Mouse (Mus musculus): ENCODE data around the gene Olfr1250.
"Not testable (repeated sequence)": the region's sequence is repeated elsewhere in the genome, so short reads cannot be mapped to it uniquely, and the experiment has no call there.

Olfr1250 gene

GRCm38 (mm10) chr2:89661367-89661766, at the start of gene Olfr1250:
Gene Olfr1250, minus strand, starts transcription at chr2:89661467.
- DNase-seq (ENCODE audit: low read depth, low spot score): no peak

GRCm38 (mm10) chr2:89691980-89692379, 30.7 kb upstream of the Olfr1250 start:
- DNase-seq (ENCODE audit: low read depth, low spot score): no peak

GRCm38 (mm10) chr2:89671836-89672235, 10.6 kb upstream of the Olfr1250 start, which contains the start of gene Olfr1251:
Gene Olfr1251, minus strand, starts transcription at chr2:89671936.
- DNase-seq (ENCODE audit: low read depth, low spot score): no peak

- no peak for DNase-seq (ENCODE audit: low read depth, low spot score)
These were observed 26.4 kb downstream of the Olfr1250 start, which contains the start of gene Olfr1249 for GRCm38 (mm10) chr2:89634883-89635282. Gene Olfr1249, minus strand, starts transcription at chr2:89634983.

GRCm38 (mm10) chr2:89618145-89618544, 43.1 kb downstream of the Olfr1250 start, which contains the start of gene Olfr1248:
Gene Olfr1248, minus strand, starts transcription at chr2:89618245.
- DNase-seq (ENCODE audit: low read depth, low spot score): not testable (repeated sequence)

GRCm38 (mm10) chr2:89614030-89614429, 47.2 kb downstream of the Olfr1250 start, which contains the start of gene Olfr1247:
Gene Olfr1247, minus strand, starts transcription at chr2:89614130.
- DNase-seq (ENCODE audit: low read depth, low spot score): no peak

Measured in CD4-positive helper T cell, adult 2 months (primary cell).